Mouse (Mus musculus) gastrocnemius, postnatal 36 days (tissue): Measurements from ENCODE around the gene Crmp1. TPM values are rescaled to one million over a fixed set of nuclear protein-coding genes. Genes with fewer than 3 reads are reported as not detected.

Source experiments
- DNase-seq, 2 experiments: peaks; one replicate each; pipeline ENCODE4 v3.0.0; 2022
- intact Hi-C: fragments of 180-260 bp; cut with DNase I; formaldehyde crosslinking; loops from one replicate; pipeline ENCODE4 v1.15.1; 2025
- total RNA-seq, 2 experiments: library from RNA; stranded (reverse); gene quantifications; 2 replicates each; pipeline ENCODE4 v1.2.3; 2021

Crmp1 gene
- total RNA-seq, 2 experiments from 2014 or later: 0.38 TPM; not detected in 1

GRCm38 (mm10) chr5:37290983-37291382 lies 49.2 kb downstream of the Crmp1 start:
- DNase-seq: no peak
- intact Hi-C loops: loop anchor here (5.0 kb wide), 1 partner anchor 876 kb away; no protein-coding TSS in a partner anchor

- intact Hi-C loops: loop anchor here (1.0 to 5.0 kb wide), 2 partner anchors 58 to 421 kb away; partner anchors contain the start of gene Stk32b
- no peak for DNase-seq
Observed at GRCm38 (mm10) chr5:37296717-37297116, 55.0 kb downstream of the Crmp1 start.

- no peak for DNase-seq
- intact Hi-C loops: loop anchor here (5.0 kb wide), 1 partner anchor 419 kb away; the partner anchor contains the start of gene Stk32b
Observed at GRCm38 (mm10) chr5:37298370-37298769, 56.6 kb downstream of the Crmp1 start.

- intact Hi-C loops: no loop called here
- no peak for DNase-seq
Observed at GRCm38 (mm10) chr5:37310026-37310425, 68.3 kb downstream of the Crmp1 start.

- intact Hi-C loops: no loop called here
- no peak for DNase-seq
Observed at GRCm38 (mm10) chr5:37312980-37313722, 71.4 kb downstream of the Crmp1 start.

GRCm38 (mm10) chr5:37318715-37319114 lies 77.0 kb downstream of the Crmp1 start:
- DNase-seq: peak; percentile 40 to 45
- intact Hi-C loops: no loop called here

- DNase-seq: no peak
- intact Hi-C loops: no loop called here
Observed at GRCm38 (mm10) chr5:37320174-37320573, 78.4 kb downstream of the Crmp1 start.

- no peak for DNase-seq
- intact Hi-C loops: no loop called here
Observed at GRCm38 (mm10) chr5:37320761-37321160, 79.0 kb downstream of the Crmp1 start.

- no peak for DNase-seq
- intact Hi-C loops: no loop called here
Observed at GRCm38 (mm10) chr5:37326675-37327074, 84.9 kb downstream of the Crmp1 start.

GRCm38 (mm10) chr5:37330449-37331132 lies 88.9 kb downstream of the Crmp1 start:
- intact Hi-C loops: no loop called here
- no peak for DNase-seq

- no peak for DNase-seq
- intact Hi-C loops: no loop called here
Observed at GRCm38 (mm10) chr5:37331133-37331505, 89.4 kb downstream of the Crmp1 start.

GRCm38 (mm10) chr5:37332066-37332465 lies 90.3 kb downstream of the Crmp1 start:
- DNase-seq: no peak
- intact Hi-C loops: no loop called here

GRCm38 (mm10) chr5:37335061-37335460 lies 93.3 kb downstream of the Crmp1 start:
- intact Hi-C loops: no loop called here
- DNase-seq: no peak

- intact Hi-C loops: no loop called here
- peak; percentile 69 to 70 for DNase-seq
Observed at GRCm38 (mm10) chr5:37336485-37337105, 94.9 kb downstream of the Crmp1 start, which contains the start of gene Evc. TSS of gene Evc (minus strand) at chr5:37336894.

- intact Hi-C loops: no loop called here
- no peak for DNase-seq
Observed at GRCm38 (mm10) chr5:37337696-37338095, 96.0 kb downstream of the Crmp1 start.

- DNase-seq: peak; percentile 53 to 72
- intact Hi-C loops: no loop called here
Observed at GRCm38 (mm10) chr5:37338288-37338687, 96.5 kb downstream of the Crmp1 start, which contains the start of gene Evc2. TSS of gene Evc2 (plus strand) at chr5:37338499.

Other genes with a start within 250 kb of the Crmp1 start
- not detected for gene Gm1043, start 156.6 kb upstream of the Crmp1 start, total RNA-seq
- gene Evc, start 95.0 kb downstream of the Crmp1 start, total RNA-seq: 10 to 100 TPM; 25.4 to 26.9 TPM
- gene Evc2, start 96.6 kb downstream of the Crmp1 start, total RNA-seq: 1 to 10 TPM; 7.9 to 8.5 TPM